Mouse (Mus musculus) forebrain, embryonic 16.5 days (tissue): Measurements from ENCODE around the gene Dtd2. TPM values are rescaled to one million over a fixed set of nuclear protein-coding genes. Genes with fewer than 3 reads are reported as not detected.

ENCODE experiments used
- ATAC-seq: fragments of 200-750 bp; cut with Nextera tagmentation; 2 replicates; pipeline ENCODE4 v1.8.0; 2017; ENCODE audit warnings: mild to moderate bottlenecking, moderate library complexity
- H3K27ac ChIP-seq: fragments of 300-500 bp; sonication (generic); 2 replicates; pipeline ENCODE4 v1.5.1; 2014; ENCODE audit warnings: low read length, control low read depth
- H3K27me3 ChIP-seq: fragments of 300-500 bp; sonication (generic); replicated peaks from 2 replicates; pipeline ENCODE4 v1.6.1; 2014; ENCODE audit warnings: low read length; ENCODE audit not compliant: control insufficient read depth, insufficient read depth
- H3K36me3 ChIP-seq: fragments of 300-500 bp; sonication (generic); 2 replicates; pipeline ENCODE4 v1.6.1; 2014; ENCODE audit not compliant: control insufficient read depth, insufficient read depth
- H3K4me1 ChIP-seq: fragments of 300-500 bp; sonication (generic); replicated peaks from 2 replicates; pipeline ENCODE4 v1.6.1; 2014; ENCODE audit warnings: low read length; ENCODE audit not compliant: control insufficient read depth, insufficient read depth
- H3K4me2 ChIP-seq: fragments of 300-500 bp; sonication (generic); 2 replicates; pipeline ENCODE4 v1.6.1; 2014; ENCODE audit warnings: mild to moderate bottlenecking, low read length, control low read depth
- H3K4me3 ChIP-seq: fragments of 300-500 bp; sonication (generic); replicated peaks from 2 replicates; pipeline ENCODE4 v1.5.1; 2014; ENCODE audit warnings: mild to moderate bottlenecking, low read length, control low read depth
- H3K9ac ChIP-seq: fragments of 300-500 bp; sonication (generic); replicated peaks from 2 replicates; pipeline ENCODE4 v1.6.1; 2014; ENCODE audit warnings: low read depth, low read length, control low read depth
- H3K9me3 ChIP-seq: fragments of 300-500 bp; sonication (generic); 2 replicates; pipeline ENCODE4 v1.6.1; 2016; ENCODE audit warnings: low read length; ENCODE audit not compliant: control insufficient read depth
- WGBS: fragments of 180-500 bp; shearing (Covaris S2); extraction: QIAGEN DNeasy Blood & Tissue Kit; methylation state at CpG from one replicate; pipeline ENCODE4 v1.1.7; 2014; 5-methylcytosine and 5-hydroxymethylcytosine counted together
- polyA plus RNA-seq: library from polyadenylated mRNA; unstranded; fragments of >200 nt; fragmentation: Nextera tagmentation; extraction: Ambion mirVana; gene quantifications from 2 replicates; pipeline ENCODE4 v1.2.1, GENCODE M21; 2015

Gene Dtd2
- polyA plus RNA-seq, 1 experiment from 2014 or later = 15.7 TPM

- Histone ChIP-seq H3K27ac (no peak overlapping the region), H3K4me1 (peaks cover 9% of the 10 kb centered on the region), H3K27me3 (no peaks in the 10 kb centered on the region), H3K4me2 (no peak overlapping the region), H3K36me3 (no peaks in the 10 kb centered on the region), H3K9me3 (no peaks in the 10 kb centered on the region), H3K9ac (no peak overlapping the region), H3K4me3 (no peak overlapping the region)
- 87% methylated on average over 11 of the region's 11 CpGs for WGBS
- ATAC-seq = no peak
These were observed 7.7 kb upstream of the Dtd2 start for GRCm38 (mm10) chr12:52014044-52014443.

GRCm38 (mm10) chr12:52013274-52013673, 7.0 kb upstream of the Dtd2 start:
- H3K9ac ChIP-seq = no peak overlapping the region
- H3K4me2 ChIP-seq = no peak overlapping the region
- WGBS = 74% methylated on average over 9 of the region's 9 CpGs
- no peaks in the 10 kb centered on the region for H3K36me3 ChIP-seq
- no peak for ATAC-seq
- H3K9me3 ChIP-seq = no peaks in the 10 kb centered on the region
- peaks cover 9% of the 10 kb centered on the region for H3K4me1 ChIP-seq
- H3K27me3 ChIP-seq = no peaks in the 10 kb centered on the region
- H3K4me3 ChIP-seq = no peak overlapping the region
- no peak overlapping the region for H3K27ac ChIP-seq

GRCm38 (mm10) chr12:52012159-52012558, 5.9 kb upstream of the Dtd2 start:
- no peaks in the 10 kb centered on the region for H3K27me3 ChIP-seq
- ATAC-seq = no peak
- no peak overlapping the region for H3K4me3 ChIP-seq
- H3K4me2 ChIP-seq = no peak overlapping the region
- H3K9me3 ChIP-seq = no peaks in the 10 kb centered on the region
- H3K36me3 ChIP-seq = no peaks in the 10 kb centered on the region
- H3K9ac ChIP-seq = no peak overlapping the region
- no peak overlapping the region for H3K27ac ChIP-seq
- 83% methylated on average over 8 of the region's 8 CpGs for WGBS
- peaks cover 9% of the 10 kb centered on the region for H3K4me1 ChIP-seq

- peak overlapping the region; percentile 48 for H3K9ac ChIP-seq
- no peaks in the 10 kb centered on the region for H3K27me3 ChIP-seq
- peak overlapping the region; percentile 40 for H3K4me3 ChIP-seq
- 39% methylated on average over 2 of the region's 2 CpGs for WGBS
- H3K27ac ChIP-seq = peak overlapping the region; percentile 63
- no peaks in the 10 kb centered on the region for H3K9me3 ChIP-seq
- no peaks in the 10 kb centered on the region for H3K36me3 ChIP-seq
- peak overlapping the region; percentile 69 for H3K4me2 ChIP-seq
- ATAC-seq = no peak
- H3K4me1 ChIP-seq = peaks cover 13% of the 10 kb centered on the region
These were observed 4.3 kb upstream of the Dtd2 start for GRCm38 (mm10) chr12:52010630-52010961.

- Histone ChIP-seq H3K9me3 (no peaks in the 10 kb centered on the region), H3K27me3 (no peaks in the 10 kb centered on the region), H3K4me1 (peaks cover 13% of the 10 kb centered on the region), H3K4me3 (peak overlapping the region; percentile 40), H3K4me2 (peak overlapping the region; percentile 69), H3K36me3 (no peaks in the 10 kb centered on the region), H3K27ac (peak overlapping the region; percentile 63), H3K9ac (peak overlapping the region; percentile 48)
- peak; percentile 49 for ATAC-seq
- 8% methylated on average over 15 of the region's 15 CpGs for WGBS
These were observed 3.8 kb upstream of the Dtd2 start for GRCm38 (mm10) chr12:52009928-52010629.

- Histone ChIP-seq H3K36me3 (no peaks in the 10 kb centered on the region), H3K4me3 (peak overlapping the region; percentile 71), H3K9me3 (no peaks in the 10 kb centered on the region), H3K9ac (peak overlapping the region; percentile 74), H3K27ac (no peak overlapping the region; the same call in 1 of the 2 replicates), H3K4me2 (peak overlapping the region; percentile 61), H3K4me1 (peaks cover 13% of the 10 kb centered on the region), H3K27me3 (no peaks in the 10 kb centered on the region)
- ATAC-seq = peak; percentile 51
- WGBS = 57% methylated on average over 5 of the region's 5 CpGs
These were observed 313 bp upstream of the Dtd2 start for GRCm38 (mm10) chr12:52006633-52006994.

GRCm38 (mm10) chr12:52002746-52003145, 3.6 kb downstream of the Dtd2 start:
- no peaks in the 10 kb centered on the region for H3K36me3 ChIP-seq
- H3K4me2 ChIP-seq = no peak overlapping the region
- no peaks in the 10 kb centered on the region for H3K27me3 ChIP-seq
- H3K9ac ChIP-seq = no peak overlapping the region
- H3K4me1 ChIP-seq = peaks cover 5% of the 10 kb centered on the region; the same call in 1 of the 2 replicates
- no peak overlapping the region for H3K27ac ChIP-seq
- H3K9me3 ChIP-seq = no peaks in the 10 kb centered on the region
- 89% methylated on average over 3 of the region's 3 CpGs for WGBS
- H3K4me3 ChIP-seq = no peak overlapping the region
- ATAC-seq = no peak

GRCm38 (mm10) chr12:52001544-52001943, 4.8 kb downstream of the Dtd2 start:
- H3K36me3 ChIP-seq = no peaks in the 10 kb centered on the region
- no peaks in the 10 kb centered on the region for H3K9me3 ChIP-seq
- H3K27ac ChIP-seq = no peak overlapping the region
- peak; percentile 80 for ATAC-seq
- WGBS = 17% methylated on average over 4 of the region's 4 CpGs
- H3K4me2 ChIP-seq = no peak overlapping the region
- peaks cover 4% of the 10 kb centered on the region; the same call in 1 of the 2 replicates for H3K4me1 ChIP-seq
- H3K27me3 ChIP-seq = no peaks in the 10 kb centered on the region
- H3K9ac ChIP-seq = no peak overlapping the region
- no peak overlapping the region for H3K4me3 ChIP-seq

GRCm38 (mm10) chr12:51998366-51998932, 7.9 kb downstream of the Dtd2 start:
- Histone ChIP-seq H3K27me3 (no peaks in the 10 kb centered on the region), H3K4me1 (0 out of 2 replicates have a peak, but pooled peaks cover 2% of the 10 kb centered on the region), H3K4me2 (no peak overlapping the region), H3K27ac (no peak overlapping the region), H3K9me3 (no peaks in the 10 kb centered on the region), H3K36me3 (no peaks in the 10 kb centered on the region), H3K9ac (no peak overlapping the region), H3K4me3 (no peak overlapping the region)
- WGBS = 85% methylated on average over 9 of the region's 9 CpGs
- ATAC-seq = no peak
